ENCODE assay signal across 8 mouse cellular contexts in genomic region chr1:136683061-136683531, GRCm38 (mm10). TPM values are rescaled to one million over a fixed set of nuclear protein-coding genes. Genes with fewer than 3 reads are reported as not detected.
A peak's percentile ranks its signal among the peaks of the same experiment; 100 is the strongest.
DNase-seq lines count a peak whose midpoint lies in the region; ATAC-seq and TF ChIP-seq lines count a peak whose summit lies in the region.

No protein-coding gene starts in this region.

- TF ChIP-seq CTCF in lung, adult 2 months (IDR thresholded peaks at IDR 0.05; ENCODE audit: insufficient read depth, low read length): no peak
- TF ChIP-seq CTCF in embryonic fibroblast, embryonic 13.5 days (IDR thresholded peaks at IDR 0.05; ENCODE audit: borderline replicate concordance, insufficient read depth, low read length): no peak

- H3K9ac ChIP-seq in kidney, embryonic 16.5 days (replicated peaks; ENCODE audit: low read length): no peak overlapping the region

- 42% methylated on average over 3 of the region's 3 CpGs for WGBS in lung, adult 2 months
- WGBS in kidney, embryonic 16.5 days: 65% methylated on average over 3 of the region's 3 CpGs

- H3K4me1 ChIP-seq in lung, adult 2 months (ENCODE audit: control insufficient read depth, insufficient read depth, low read length): peaks cover 8% of the 10 kb centered on the region
- peaks cover 10% of the 10 kb centered on the region; the same call in 1 of the 2 replicates for H3K4me1 ChIP-seq in embryonic fibroblast, embryonic 13.5 days (ENCODE audit: control insufficient read depth, insufficient read depth, low read length)
- H3K4me1 ChIP-seq in kidney, embryonic 16.5 days (ENCODE audit: insufficient read depth, low read length): peaks cover 12% of the 10 kb centered on the region; the same call in 1 of the 2 replicates

- H3K27me3 ChIP-seq in kidney, embryonic 16.5 days (ENCODE audit: insufficient read depth, low read length): no peaks in the 10 kb centered on the region

- H3K4me3 ChIP-seq in lung, adult 2 months (replicated peaks; ENCODE audit: extremely low read depth, low read depth, low read length): no peak overlapping the region
- no peak overlapping the region for H3K4me3 ChIP-seq in embryonic fibroblast, embryonic 13.5 days (ENCODE audit: insufficient read depth, low read length)
- H3K4me3 ChIP-seq in kidney, embryonic 16.5 days (ENCODE audit: low read length): no peak overlapping the region

- no peaks in the 10 kb centered on the region for H3K36me3 ChIP-seq in kidney, embryonic 16.5 days (ENCODE audit: insufficient read depth, low read length)

- no peaks in the 10 kb centered on the region for H3K9me3 ChIP-seq in kidney, embryonic 16.5 days (ENCODE audit: low read length)

- H3K27ac ChIP-seq in embryonic fibroblast, embryonic 13.5 days (ENCODE audit: insufficient read depth, low read length): peak overlapping the region; percentile 98
- H3K27ac ChIP-seq in kidney, embryonic 16.5 days (ENCODE audit: low read length): no peak overlapping the region

- no peak for TF ChIP-seq POLR2A in lung, adult 2 months (IDR thresholded peaks at IDR 0.05; ENCODE audit: borderline replicate concordance, extremely low read depth, low read depth, low read length)
- no peak for TF ChIP-seq POLR2A in embryonic fibroblast, embryonic 13.5 days (IDR thresholded peaks at IDR 0.05; ENCODE audit: low read depth, low read length)

- DNase-seq in lung, adult 18-20 months: peak; percentile 76 to 83
- no peak for DNase-seq in lung, adult 2 months
- DNase-seq in naive thymus-derived CD4-positive, alpha-beta T cell, adult 2 months (ENCODE audit: low read depth): peak; percentile 53
- no peak for DNase-seq in layer of hippocampus, adult 11-12 months (ENCODE audit: low spot score)
- no peak for DNase-seq in layer of hippocampus, postnatal 10 days (ENCODE audit: low spot score in 2 of 2)

- peak; percentile 57 for ATAC-seq in kidney, embryonic 16.5 days (ENCODE audit: low FRiP score, low TSS enrichment)
- ATAC-seq in cerebellum, adult (ENCODE audit: insufficient number of reproducible peaks, low FRiP score, low TSS enrichment): no peak

- H3K4me2 ChIP-seq in kidney, embryonic 16.5 days (replicated peaks; ENCODE audit: low read depth, low read length): no peak overlapping the region

RNA-seq across cellular contexts. Expression of gene Zfp281, which starts 58.4 kb away (rescaled TPM):
- 3.6 and 4.6 TPM in 2 replicates for polyA plus RNA-seq in lung, adult 2 months (2012; rRNA removed)
- polyA plus RNA-seq in embryonic fibroblast, embryonic 13.5 days (2011; ENCODE audit: insufficient read length, low read depth, missing spikeins): 29.5 and 33.0 TPM in 2 replicates
- 19.5 and 20.8 TPM in 2 replicates for polyA plus RNA-seq in kidney, embryonic 16.5 days (2015; fragmentation: Nextera tagmentation; extraction: Ambion mirVana)
- total RNA-seq in layer of hippocampus, postnatal 10 days (2021): 10 to 100 TPM; 26.5 to 28.9 TPM

Comparison
In these comparisons a context has a peak if more than half of its experiments do, and no peak if none do; other contexts are left out.
1. DNase-seq: peak in lung, adult 18-20 months (2 of 2) and naive thymus-derived CD4-positive, alpha-beta T cell, adult 2 months (single experiment); none in lung, adult 2 months (single experiment), layer of hippocampus, adult 11-12 months (single experiment) and layer of hippocampus, postnatal 10 days (0 of 2).